13 mouse cellular contexts compared by ENCODE assay signal in the genomic region with DNA sequence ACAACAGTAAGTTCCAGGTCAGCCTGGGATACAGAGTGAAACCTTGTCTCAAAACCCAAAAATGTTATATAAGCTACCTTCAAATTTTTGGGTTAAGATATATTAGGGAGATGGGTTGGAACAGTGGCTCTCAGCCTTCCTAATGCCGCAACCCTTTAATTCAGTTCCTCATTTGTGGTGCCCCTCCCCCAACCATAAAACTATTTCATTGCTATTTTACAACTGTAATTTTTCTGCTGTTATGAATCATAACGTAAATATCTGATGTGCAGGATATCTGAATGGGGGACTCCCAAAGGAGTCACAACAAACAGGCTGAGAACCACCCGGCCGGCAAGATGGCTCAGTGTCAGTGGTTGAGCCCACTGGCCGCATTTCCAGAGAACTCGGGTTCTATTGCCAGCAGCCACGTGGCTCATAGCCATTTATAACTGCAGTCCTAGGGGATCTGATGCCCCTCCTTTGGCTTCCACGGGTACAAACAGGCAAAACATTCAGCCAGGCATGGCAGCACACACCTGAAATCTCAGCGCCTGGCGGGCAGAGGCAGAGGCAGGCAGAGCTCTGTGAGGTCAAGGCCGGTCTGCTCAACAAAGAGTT. TPM values are rescaled to one million over a fixed set of nuclear protein-coding genes. Genes with fewer than 3 reads are reported as not detected.
DNase-seq lines count a peak whose midpoint lies in the region; ATAC-seq and TF ChIP-seq lines count a peak whose summit lies in the region.
"Had no signal": no experiment of that assay in that cellular context is flagged by ENCODE, and none has a peak within 500 bp of the region (broad histone marks: within the 10 kb centered on the region; RNA-seq: fewer than 3 reads in every experiment).

No protein-coding gene starts in this region.

- H3K9me3 ChIP-seq in heart, embryonic 14.5 days (ENCODE audit: control insufficient read depth, low read length) = no peaks in the 10 kb centered on the region
- no peaks in the 10 kb centered on the region for H3K9me3 ChIP-seq in intestine, postnatal 0 days (ENCODE audit: control insufficient read depth)
- H3K9me3 ChIP-seq: limb, embryonic 15.5 days had no signal

- H3K27me3 ChIP-seq in heart, embryonic 14.5 days (ENCODE audit: control insufficient read depth, insufficient read depth, low read length) = no peaks in the 10 kb centered on the region
- H3K27me3 ChIP-seq in C2C12 (ENCODE audit: control insufficient read depth, insufficient read depth, insufficient read length) = no peaks in the 10 kb centered on the region
- no peaks in the 10 kb centered on the region for H3K27me3 ChIP-seq in intestine, postnatal 0 days (replicated peaks; ENCODE audit: control insufficient read depth, insufficient read depth, low read length)
- H3K27me3 ChIP-seq: limb, embryonic 15.5 days; megakaryocyte, embryonic 14.5 days had no signal

- no peak overlapping the region for H3ac ChIP-seq in C2C12 (ENCODE audit: control insufficient read depth, insufficient read length, low read depth)

- DNase-seq in heart, postnatal 25 days (ENCODE audit: low spot score) = no peak
- peak; percentile 62 for DNase-seq in 416B (ENCODE audit: low read depth)
- no peak for DNase-seq in kidney, adult 9 months
- no peak for DNase-seq in thymus, postnatal 0 days (ENCODE audit: low spot score)
- no peak for DNase-seq in frontal cortex, postnatal 36 days (ENCODE audit: low spot score in 2 of 2)
- DNase-seq: cerebellum, adult 8-10 months; right cerebral cortex, postnatal 25 days had no signal

- H3K27ac ChIP-seq in heart, embryonic 14.5 days (replicated peaks in 1 of 2; ENCODE audit: control insufficient read depth in 1 of 2, insufficient read depth in 1 of 2, low read depth in 2 of 2, low read length in 2 of 2) = peak overlapping the region in 1 of 2 experiments; percentile 51; a peak in 2 of 4 replicates
- H3K27ac ChIP-seq in intestine, postnatal 0 days (ENCODE audit: low read depth, low read length) = no peak overlapping the region
- H3K27ac ChIP-seq: hindbrain, embryonic 14.5 days; limb, embryonic 15.5 days had no signal

- peaks cover 82% of the 10 kb centered on the region for H3K79me2 ChIP-seq in C2C12 (ENCODE audit: control insufficient read depth, insufficient read depth)

- no peak for TF ChIP-seq CTCF in C2C12 (IDR thresholded peaks at IDR 0.05; ENCODE audit: control insufficient read depth, insufficient read depth, insufficient read length)
- TF ChIP-seq CTCF in intestine, postnatal 0 days (IDR thresholded peaks at IDR 0.05; ENCODE audit: low read depth) = no peak

- H3K4me3 ChIP-seq in heart, embryonic 14.5 days (ENCODE audit: control insufficient read depth in 1 of 2, insufficient read depth in 1 of 2, low read depth in 1 of 2, low read length in 2 of 2) = no peak overlapping the region
- no peak overlapping the region for H3K4me3 ChIP-seq in C2C12 (ENCODE audit: insufficient read depth, poor library complexity, severe bottlenecking)
- peak overlapping the region; percentile 5 for H3K4me3 ChIP-seq in intestine, postnatal 0 days (ENCODE audit: low read depth, low read length)
- H3K4me3 ChIP-seq: limb, embryonic 15.5 days had no signal

- H3K4me1 ChIP-seq in heart, embryonic 14.5 days (ENCODE audit: control insufficient read depth in 2 of 2, insufficient read depth in 2 of 2, low read length in 2 of 2) = peaks cover 47 to 73% of the 10 kb centered on the region in 2 experiments
- H3K4me1 ChIP-seq in intestine, postnatal 0 days (replicated peaks; ENCODE audit: control insufficient read depth, insufficient read depth, low read length) = peaks cover 10% of the 10 kb centered on the region; the same call in 1 of the 2 replicates

- 67% methylated on average over 11 of the region's 11 CpGs for WGBS in heart, embryonic 14.5 days
- 33% methylated on average over 11 of the region's 11 CpGs for WGBS in intestine, postnatal 0 days

- intact Hi-C loops in heart, postnatal 25 days (cut with DNase I) = no loop called here

- peaks cover 54% of the 10 kb centered on the region for H3K79me3 ChIP-seq in C2C12 (ENCODE audit: low read depth)

- H3K36me3 ChIP-seq in heart, embryonic 14.5 days (ENCODE audit: control insufficient read depth, insufficient read depth, low read length) = no peaks in the 10 kb centered on the region
- no peaks in the 10 kb centered on the region for H3K36me3 ChIP-seq in C2C12 (ENCODE audit: control insufficient read depth, insufficient read depth)
- H3K36me3 ChIP-seq in intestine, postnatal 0 days (ENCODE audit: control insufficient read depth, insufficient read depth) = no peaks in the 10 kb centered on the region

- peak overlapping the region; percentile 50; the same call in 1 of the 2 replicates for H3K4me2 ChIP-seq in heart, embryonic 14.5 days (ENCODE audit: low read length)
- peak overlapping the region; percentile 55 for H3K4me2 ChIP-seq in intestine, postnatal 0 days (replicated peaks; ENCODE audit: low read depth)
- H3K4me2 ChIP-seq: hindbrain, embryonic 14.5 days; limb, embryonic 15.5 days had no signal

- no peak overlapping the region for H3K9ac ChIP-seq in heart, embryonic 14.5 days (ENCODE audit: low read length)
- H3K9ac ChIP-seq in intestine, postnatal 0 days (ENCODE audit: low read depth, low read length) = no peak overlapping the region
- H3K9ac ChIP-seq: hindbrain, embryonic 14.5 days; limb, embryonic 15.5 days had no signal

- ATAC-seq in heart, embryonic 14.5 days (ENCODE audit: insufficient number of reproducible peaks, insufficient read depth, low FRiP score, low read depth) = no peak
- no peak for ATAC-seq in intestine, postnatal 0 days

TF ChIP-seq in C2C12, 6 proteins besides CTCF, POLR2A, EP300 and RAD21:
- TF ChIP-seq CEBPB (IDR thresholded peaks at IDR 0.05; ENCODE audit: low read depth) = no peak
- no peak for TF ChIP-seq MYOG (IDR thresholded peaks at IDR 0.05; ENCODE audit: control insufficient read depth, extremely low read depth, insufficient read length)
- TF ChIP-seq USF1 (IDR thresholded peaks at IDR 0.05; ENCODE audit: low read depth) = peak; percentile 53
- peak; percentile 70 for TF ChIP-seq MAX (IDR thresholded peaks at IDR 0.05)
- TF ChIP-seq FOSL1 (IDR thresholded peaks at IDR 0.05; ENCODE audit: insufficient read depth, low read length, poor library complexity, severe bottlenecking) = peak; percentile 12
- no peak for TF ChIP-seq MYOD1 (IDR thresholded peaks at IDR 0.05; ENCODE audit: control insufficient read depth, insufficient read length, low read depth)

RNA-seq across cellular contexts. Expression of a gene that starts 24.9 kb away (rescaled TPM):
- polyA plus RNA-seq in heart, embryonic 14.5 days (2014; fragmentation: Nextera tagmentation; extraction: Ambion mirVana) = 6.5 and 6.8 TPM in 2 replicates
- 10 to 100 TPM in 1 of 2 experiments, 1 to 10 TPM in 1; 9.5 to 12.2 TPM for total RNA-seq in heart, postnatal 25 days (2021)
- polyA plus RNA-seq in C2C12 (2012; fragmentation: generic; extraction: Trizol) = 9.1 TPM
- polyA plus RNA-seq in intestine, postnatal 0 days (2015; fragmentation: Nextera tagmentation; extraction: Ambion mirVana) = 4.5 and 4.7 TPM in 2 replicates
- polyA plus RNA-seq in thymus, postnatal 0 days (2015; fragmentation: Nextera tagmentation; extraction: Ambion mirVana) = 11.0 and 13.5 TPM in 2 replicates

RNA-seq across cellular contexts. Expression of a gene that starts 25.1 kb away (rescaled TPM):
- polyA plus RNA-seq in heart, embryonic 14.5 days (2014; fragmentation: Nextera tagmentation; extraction: Ambion mirVana) = 5.8 and 6.5 TPM in 2 replicates
- 10 to 100 TPM; 18.9 to 19.2 TPM for total RNA-seq in heart, postnatal 25 days (2021)
- 10.7 TPM for polyA plus RNA-seq in C2C12 (2012; fragmentation: generic; extraction: Trizol)
- 4.7 and 5.4 TPM in 2 replicates for polyA plus RNA-seq in intestine, postnatal 0 days (2015; fragmentation: Nextera tagmentation; extraction: Ambion mirVana)
- 7.0 and 9.2 TPM in 2 replicates for polyA plus RNA-seq in thymus, postnatal 0 days (2015; fragmentation: Nextera tagmentation; extraction: Ambion mirVana)

RNA-seq across cellular contexts. Expression of a gene that starts 26.5 kb away (rescaled TPM):
- polyA plus RNA-seq in heart, embryonic 14.5 days (2014; fragmentation: Nextera tagmentation; extraction: Ambion mirVana) = 25.5 and 26.0 TPM in 2 replicates
- total RNA-seq in heart, postnatal 25 days (2021) = 100 to 1,000 TPM; 272 to 278 TPM
- polyA plus RNA-seq in C2C12 (2012; fragmentation: generic; extraction: Trizol) = 29.7 TPM
- polyA plus RNA-seq in intestine, postnatal 0 days (2015; fragmentation: Nextera tagmentation; extraction: Ambion mirVana) = 8.2 and 8.5 TPM in 2 replicates
- 13.0 and 15.3 TPM in 2 replicates for polyA plus RNA-seq in thymus, postnatal 0 days (2015; fragmentation: Nextera tagmentation; extraction: Ambion mirVana)

RNA-seq across cellular contexts. Expression of a gene that starts 59.7 kb away (rescaled TPM):
- 41.9 and 43.8 TPM in 2 replicates for polyA plus RNA-seq in heart, embryonic 14.5 days (2014; fragmentation: Nextera tagmentation; extraction: Ambion mirVana)
- 10 to 100 TPM; 39.7 to 45.5 TPM for total RNA-seq in heart, postnatal 25 days (2021)
- 27.9 TPM for polyA plus RNA-seq in C2C12 (2012; fragmentation: generic; extraction: Trizol)
- 17.7 and 20.6 TPM in 2 replicates for polyA plus RNA-seq in intestine, postnatal 0 days (2015; fragmentation: Nextera tagmentation; extraction: Ambion mirVana)
- 39.1 and 42.3 TPM in 2 replicates for polyA plus RNA-seq in thymus, postnatal 0 days (2015; fragmentation: Nextera tagmentation; extraction: Ambion mirVana)

RNA-seq across cellular contexts. Expression of a gene that starts 59.8 kb away (rescaled TPM):
- 115 and 117 TPM in 2 replicates for polyA plus RNA-seq in heart, embryonic 14.5 days (2014; fragmentation: Nextera tagmentation; extraction: Ambion mirVana)
- total RNA-seq in heart, postnatal 25 days (2021) = 100 to 1,000 TPM; 168 to 181 TPM
- polyA plus RNA-seq in C2C12 (2012; fragmentation: generic; extraction: Trizol) = 59.9 TPM
- 31.0 and 31.9 TPM in 2 replicates for polyA plus RNA-seq in intestine, postnatal 0 days (2015; fragmentation: Nextera tagmentation; extraction: Ambion mirVana)
- polyA plus RNA-seq in thymus, postnatal 0 days (2015; fragmentation: Nextera tagmentation; extraction: Ambion mirVana) = 78.2 and 78.9 TPM in 2 replicates
